Mouse (Mus musculus) ovary, adult 18-20 months (tissue): ENCODE data around the gene Batf.
"Not testable (repeated sequence)": the region's sequence is repeated elsewhere in the genome, so short reads cannot be mapped to it uniquely, and the experiment has no call there.

Experiments used
- DNase-seq: peaks from one replicate; pipeline ENCODE4 v3.0.0; 2022; ENCODE audit warnings: low spot score, mixed read lengths

Batf gene

GRCm38 (mm10) chr12:85686466-85687216 lies at the start of gene Batf:
Gene Batf, plus strand, starts transcription at chr12:85686669.
- DNase-seq, result no peak

- DNase-seq, result no peak
These were observed 48.5 kb upstream of the Batf start for GRCm38 (mm10) chr12:85637932-85638331.

- no peak for DNase-seq
These were observed 47.7 kb upstream of the Batf start for GRCm38 (mm10) chr12:85638541-85639325.

GRCm38 (mm10) chr12:85639326-85640008 lies 47.0 kb upstream of the Batf start:
- peak; percentile 67 for DNase-seq

- no peak for DNase-seq
These were observed 45.5 kb upstream of the Batf start for GRCm38 (mm10) chr12:85640852-85641563.

GRCm38 (mm10) chr12:85641564-85641931 lies 44.9 kb upstream of the Batf start:
- DNase-seq, result no peak

- DNase-seq, result no peak
These were observed 42.7 kb upstream of the Batf start for GRCm38 (mm10) chr12:85643735-85644134.

GRCm38 (mm10) chr12:85645664-85646063 lies 40.8 kb upstream of the Batf start:
- DNase-seq, result no peak

- no peak for DNase-seq
These were observed 39.1 kb upstream of the Batf start for GRCm38 (mm10) chr12:85647346-85647745.

- no peak for DNase-seq
These were observed 38.5 kb upstream of the Batf start for GRCm38 (mm10) chr12:85647955-85648354.

GRCm38 (mm10) chr12:85659319-85659718 lies 27.1 kb upstream of the Batf start:
- DNase-seq, result peak; percentile 43

GRCm38 (mm10) chr12:85660855-85661254 lies 25.6 kb upstream of the Batf start:
- no peak for DNase-seq

- DNase-seq, result not testable (repeated sequence)
These were observed 24.2 kb upstream of the Batf start for GRCm38 (mm10) chr12:85662232-85662631.

GRCm38 (mm10) chr12:85662896-85663295 lies 23.6 kb upstream of the Batf start:
- DNase-seq, result peak; percentile 45

GRCm38 (mm10) chr12:85666112-85666511 lies 20.4 kb upstream of the Batf start:
- no peak for DNase-seq

GRCm38 (mm10) chr12:85667071-85667470 lies 19.4 kb upstream of the Batf start:
- no peak for DNase-seq

GRCm38 (mm10) chr12:85668696-85669095 lies 17.8 kb upstream of the Batf start:
- no peak for DNase-seq

- no peak for DNase-seq
These were observed 16.4 kb upstream of the Batf start for GRCm38 (mm10) chr12:85670080-85670479.

GRCm38 (mm10) chr12:85673914-85674313 lies 12.6 kb upstream of the Batf start:
- DNase-seq, result no peak

GRCm38 (mm10) chr12:85679117-85679516 lies 7.4 kb upstream of the Batf start:
- DNase-seq, result no peak

GRCm38 (mm10) chr12:85679808-85680207 lies 6.7 kb upstream of the Batf start:
- DNase-seq, result no peak

GRCm38 (mm10) chr12:85682328-85682727 lies 4.1 kb upstream of the Batf start:
- no peak for DNase-seq
